Mouse (Mus musculus) ES-Bruce4 (cell line): ENCODE data around the gene Nup98.

Experiments used
- CTCF ChIP-seq: IDR thresholded peaks from one replicate; pipeline ENCODE4 v1.8.1; 2011; ENCODE audit warnings: low read depth, low read length
- POLR2A ChIP-seq: IDR thresholded peaks from one replicate; pipeline ENCODE4 v1.8.1; 2011; ENCODE audit warnings: low read length; ENCODE audit not compliant: insufficient read depth

- TF ChIP-seq POLR2A, result no peak
- no peak for TF ChIP-seq CTCF
These were observed 72.1 kb downstream of the Nup98 start for GRCm38 (mm10) chr7:102137898-102138297.
